Mouse (Mus musculus): ENCODE results near the gene Klk15. TPM values are rescaled to one million over a fixed set of nuclear protein-coding genes. Genes with fewer than 3 reads are reported as not detected.
"Not testable (repeated sequence)": the region's sequence is repeated elsewhere in the genome, so short reads cannot be mapped to it uniquely, and the experiment has no call there.

Gene Klk15
- polyA plus RNA-seq, 1 experiment from 2014 or later = not detected

- no peaks in the 10 kb centered on the region for H3K27me3 ChIP-seq (ENCODE audit: control insufficient read depth, insufficient read depth, low read depth, low read length)
- no peak for ATAC-seq (ENCODE audit: low read depth)
- no peak within 1 kb of the TSS for H3K4me2 ChIP-seq (ENCODE audit: low read depth, low read length)
- H3K36me3 ChIP-seq (ENCODE audit: control insufficient read depth, insufficient read depth) = no peaks in the 10 kb centered on the region
- no peak within 1 kb of the TSS for H3K27ac ChIP-seq (ENCODE audit: low read length)
- H3K9ac ChIP-seq (ENCODE audit: low read depth, low read length) = no peak within 1 kb of the TSS
- no peak within 1 kb of the TSS for H3K4me3 ChIP-seq (ENCODE audit: low read depth, low read length)
- 50% methylated on average over 2 of the region's 2 CpGs for WGBS (ENCODE audit: insufficient replicate concordance)
- H3K4me1 ChIP-seq (ENCODE audit: control insufficient read depth, low read depth, low read length) = no peaks in the 10 kb centered on the region
- H3K9me3 ChIP-seq (replicated peaks; ENCODE audit: control insufficient read depth, low read length) = no peaks in the 10 kb centered on the region
These were observed 16.8 kb downstream of the Klk15 start, which contains the start of gene Klk1b8 for GRCm38 (mm10) chr7:43950364-43950763. Gene Klk1b8 (plus strand): TSS chr7:43950664.

GRCm38 (mm10) chr7:43952703-43953102, 19.2 kb downstream of the Klk15 start:
- no peak overlapping the region for H3K4me2 ChIP-seq (ENCODE audit: low read depth, low read length)
- ATAC-seq (ENCODE audit: low read depth) = no peak
- H3K4me3 ChIP-seq (ENCODE audit: low read depth, low read length) = no peak overlapping the region
- 46% methylated on average over 4 of the region's 4 CpGs for whole genome bisulfite sequencing (ENCODE audit: insufficient replicate concordance)
- no peak overlapping the region for H3K27ac ChIP-seq (ENCODE audit: low read length)
- H3K9me3 ChIP-seq (replicated peaks; ENCODE audit: control insufficient read depth, low read length) = no peaks in the 10 kb centered on the region
- no peaks in the 10 kb centered on the region for H3K36me3 ChIP-seq (ENCODE audit: control insufficient read depth, insufficient read depth)
- no peaks in the 10 kb centered on the region for H3K4me1 ChIP-seq (ENCODE audit: control insufficient read depth, low read depth, low read length)
- H3K9ac ChIP-seq (ENCODE audit: low read depth, low read length) = no peak overlapping the region
- H3K27me3 ChIP-seq (ENCODE audit: control insufficient read depth, insufficient read depth, low read depth, low read length) = no peaks in the 10 kb centered on the region

- 38% methylated on average over 3 of the region's 3 CpGs for WGBS (ENCODE audit: insufficient replicate concordance)
- no peaks in the 10 kb centered on the region for H3K36me3 ChIP-seq (ENCODE audit: control insufficient read depth, insufficient read depth)
- no peak for ATAC-seq (ENCODE audit: low read depth)
- H3K4me2 ChIP-seq (ENCODE audit: low read depth, low read length) = no peak within 1 kb of the TSS
- H3K9ac ChIP-seq (ENCODE audit: low read depth, low read length) = no peak within 1 kb of the TSS
- no peaks in the 10 kb centered on the region for H3K9me3 ChIP-seq (replicated peaks; ENCODE audit: control insufficient read depth, low read length)
- H3K27me3 ChIP-seq (ENCODE audit: control insufficient read depth, insufficient read depth, low read depth, low read length) = no peaks in the 10 kb centered on the region
- no peak within 1 kb of the TSS for H3K27ac ChIP-seq (ENCODE audit: low read length)
- no peak within 1 kb of the TSS for H3K4me3 ChIP-seq (ENCODE audit: low read depth, low read length)
- no peaks in the 10 kb centered on the region for H3K4me1 ChIP-seq (ENCODE audit: control insufficient read depth, low read depth, low read length)
These were observed 32.9 kb downstream of the Klk15 start, which contains the start of gene Klk1b1 for GRCm38 (mm10) chr7:43966451-43966850. Gene Klk1b1 (plus strand): TSS chr7:43966751.

GRCm38 (mm10) chr7:43967058-43967457, 33.5 kb downstream of the Klk15 start:
- H3K4me2 ChIP-seq (ENCODE audit: low read depth, low read length) = no peak overlapping the region
- WGBS (ENCODE audit: insufficient replicate concordance) = 53% methylated on average over 3 of the region's 3 CpGs
- no peak for ATAC-seq (ENCODE audit: low read depth)

GRCm38 (mm10) chr7:43967612-43968011, 34.1 kb downstream of the Klk15 start:
- Histone ChIP-seq H3K9me3 (replicated peaks; ENCODE audit: control insufficient read depth, low read length) (no peaks in the 10 kb centered on the region), H3K4me3 (ENCODE audit: low read depth, low read length) (no peak overlapping the region), H3K36me3 (ENCODE audit: control insufficient read depth, insufficient read depth) (no peaks in the 10 kb centered on the region), H3K9ac (ENCODE audit: low read depth, low read length) (no peak overlapping the region), H3K4me2 (ENCODE audit: low read depth, low read length) (no peak overlapping the region), H3K27me3 (ENCODE audit: control insufficient read depth, insufficient read depth, low read depth, low read length) (no peaks in the 10 kb centered on the region), H3K4me1 (ENCODE audit: control insufficient read depth, low read depth, low read length) (no peaks in the 10 kb centered on the region), H3K27ac (ENCODE audit: low read length) (no peak overlapping the region)
- WGBS (ENCODE audit: insufficient replicate concordance) = 50% methylated on average over 2 of the region's 2 CpGs
- ATAC-seq (ENCODE audit: low read depth) = no peak

More at GRCm38 (mm10) chr7:43967058-43967457, 33.5 kb downstream of the Klk15 start:
- Histone ChIP-seq H3K9me3 (replicated peaks; ENCODE audit: control insufficient read depth, low read length) (no peaks in the 10 kb centered on the region), H3K4me1 (ENCODE audit: control insufficient read depth, low read depth, low read length) (no peaks in the 10 kb centered on the region), H3K27ac (ENCODE audit: low read length) (no peak overlapping the region), H3K4me3 (ENCODE audit: low read depth, low read length) (no peak overlapping the region), H3K9ac (ENCODE audit: low read depth, low read length) (no peak overlapping the region), H3K36me3 (ENCODE audit: control insufficient read depth, insufficient read depth) (no peaks in the 10 kb centered on the region), H3K27me3 (ENCODE audit: control insufficient read depth, insufficient read depth, low read depth, low read length) (no peaks in the 10 kb centered on the region)

GRCm38 (mm10) chr7:43975761-43976160, 42.2 kb downstream of the Klk15 start, which contains the start of gene Klk1b9:
Gene Klk1b9 (plus strand): TSS chr7:43976061.
- H3K9me3 ChIP-seq (replicated peaks; ENCODE audit: control insufficient read depth, low read length); H3K4me2 ChIP-seq (ENCODE audit: low read depth, low read length); H3K4me1 ChIP-seq (ENCODE audit: control insufficient read depth, low read depth, low read length); H3K4me3 ChIP-seq (ENCODE audit: low read depth, low read length); H3K27me3 ChIP-seq (ENCODE audit: control insufficient read depth, insufficient read depth, low read depth, low read length); H3K27ac ChIP-seq (ENCODE audit: low read length); H3K9ac ChIP-seq (ENCODE audit: low read depth, low read length); ATAC-seq (ENCODE audit: low read depth); H3K36me3 ChIP-seq (ENCODE audit: control insufficient read depth, insufficient read depth): not testable (repeated sequence)
- 50% methylated on average over 1 of the region's 1 CpGs for WGBS (ENCODE audit: insufficient replicate concordance)

GRCm38 (mm10) chr7:43985657-43986056, 52.1 kb downstream of the Klk15 start:
- no peaks in the 10 kb centered on the region for H3K36me3 ChIP-seq (ENCODE audit: control insufficient read depth, insufficient read depth)
- no peak overlapping the region for H3K4me3 ChIP-seq (ENCODE audit: low read depth, low read length)
- ATAC-seq (ENCODE audit: low read depth) = no peak
- no peaks in the 10 kb centered on the region for H3K27me3 ChIP-seq (ENCODE audit: control insufficient read depth, insufficient read depth, low read depth, low read length)
- H3K4me2 ChIP-seq (ENCODE audit: low read depth, low read length) = no peak overlapping the region
- no peak overlapping the region for H3K27ac ChIP-seq (ENCODE audit: low read length)
- no peak overlapping the region for H3K9ac ChIP-seq (ENCODE audit: low read depth, low read length)
- H3K9me3 ChIP-seq (replicated peaks; ENCODE audit: control insufficient read depth, low read length) = no peaks in the 10 kb centered on the region
- H3K4me1 ChIP-seq (ENCODE audit: control insufficient read depth, low read depth, low read length) = no peaks in the 10 kb centered on the region

Other genes starting within 250 kb of the Klk15 start
- gene Klk14, start 243.3 kb upstream of the Klk15 start, polyA plus RNA-seq (2015; fragmentation: Nextera tagmentation; extraction: Ambion mirVana) = not detected in 2 replicates
- gene Klk13, start 221.2 kb upstream of the Klk15 start, polyA plus RNA-seq (2015; fragmentation: Nextera tagmentation; extraction: Ambion mirVana) = not detected in 2 replicates
- not detected in 2 replicates for gene Klk12, start 164.8 kb upstream of the Klk15 start, polyA plus RNA-seq (2015; fragmentation: Nextera tagmentation; extraction: Ambion mirVana)
- not detected in 2 replicates for gene Klk11, start 159.1 kb upstream of the Klk15 start, polyA plus RNA-seq (2015; fragmentation: Nextera tagmentation; extraction: Ambion mirVana)
- not detected in 2 replicates for gene Klk10, start 152.7 kb upstream of the Klk15 start, polyA plus RNA-seq (2015; fragmentation: Nextera tagmentation; extraction: Ambion mirVana)
- not detected in 2 replicates for gene Klk9, start 141.8 kb upstream of the Klk15 start, polyA plus RNA-seq (2015; fragmentation: Nextera tagmentation; extraction: Ambion mirVana)
- gene Klk8, start 136.2 kb upstream of the Klk15 start, polyA plus RNA-seq (2015; fragmentation: Nextera tagmentation; extraction: Ambion mirVana) = 4.3 and 5.1 TPM in 2 replicates
- not detected in 2 replicates for gene Klk7, start 122.4 kb upstream of the Klk15 start, polyA plus RNA-seq (2015; fragmentation: Nextera tagmentation; extraction: Ambion mirVana)
- not detected in 2 replicates for gene Klk6, start 109.2 kb upstream of the Klk15 start, polyA plus RNA-seq (2015; fragmentation: Nextera tagmentation; extraction: Ambion mirVana)
- gene Klk5, start 91.8 kb upstream of the Klk15 start, polyA plus RNA-seq (2015; fragmentation: Nextera tagmentation; extraction: Ambion mirVana) = not detected in 2 replicates
- gene Klk4, start 52.6 kb upstream of the Klk15 start, polyA plus RNA-seq (2015; fragmentation: Nextera tagmentation; extraction: Ambion mirVana) = not detected in 2 replicates
- gene Klk1b8, start 16.9 kb downstream of the Klk15 start, polyA plus RNA-seq (2015; fragmentation: Nextera tagmentation; extraction: Ambion mirVana) = not detected in 2 replicates
- not detected in 2 replicates for gene Klk1b1, start 33.0 kb downstream of the Klk15 start, polyA plus RNA-seq (2015; fragmentation: Nextera tagmentation; extraction: Ambion mirVana)
- not detected in 2 replicates for gene Klk1b9, start 42.3 kb downstream of the Klk15 start, polyA plus RNA-seq (2015; fragmentation: Nextera tagmentation; extraction: Ambion mirVana)
- not detected in 2 replicates for gene Klk1b11, start 62.1 kb downstream of the Klk15 start, polyA plus RNA-seq (2015; fragmentation: Nextera tagmentation; extraction: Ambion mirVana)
- 0.26 TPM in 1 of 2 replicates, not detected in the other for gene Klk1b26, start 78.4 kb downstream of the Klk15 start, polyA plus RNA-seq (2015; fragmentation: Nextera tagmentation; extraction: Ambion mirVana)
- gene Klk1b27, start 118.5 kb downstream of the Klk15 start, polyA plus RNA-seq (2015; fragmentation: Nextera tagmentation; extraction: Ambion mirVana) = not detected in 2 replicates
- gene Klk1b21, start 168.6 kb downstream of the Klk15 start, polyA plus RNA-seq (2015; fragmentation: Nextera tagmentation; extraction: Ambion mirVana) = not detected in 2 replicates
- gene Klk1b22, start 178.9 kb downstream of the Klk15 start, polyA plus RNA-seq (2015; fragmentation: Nextera tagmentation; extraction: Ambion mirVana) = not detected in 2 replicates
- gene Klk1b16, start 203.0 kb downstream of the Klk15 start, polyA plus RNA-seq (2015; fragmentation: Nextera tagmentation; extraction: Ambion mirVana) = 0.06 TPM in 1 of 2 replicates, not detected in the other